Mouse (Mus musculus): ENCODE measurements around the gene Arhgap10. TPM values are rescaled to one million over a fixed set of nuclear protein-coding genes. Genes with fewer than 3 reads are reported as not detected.

The Arhgap10 gene
- total and polyA plus RNA-seq, 2 experiments from 2014 or later: 23.6 to 33.3 TPM

DNA sequence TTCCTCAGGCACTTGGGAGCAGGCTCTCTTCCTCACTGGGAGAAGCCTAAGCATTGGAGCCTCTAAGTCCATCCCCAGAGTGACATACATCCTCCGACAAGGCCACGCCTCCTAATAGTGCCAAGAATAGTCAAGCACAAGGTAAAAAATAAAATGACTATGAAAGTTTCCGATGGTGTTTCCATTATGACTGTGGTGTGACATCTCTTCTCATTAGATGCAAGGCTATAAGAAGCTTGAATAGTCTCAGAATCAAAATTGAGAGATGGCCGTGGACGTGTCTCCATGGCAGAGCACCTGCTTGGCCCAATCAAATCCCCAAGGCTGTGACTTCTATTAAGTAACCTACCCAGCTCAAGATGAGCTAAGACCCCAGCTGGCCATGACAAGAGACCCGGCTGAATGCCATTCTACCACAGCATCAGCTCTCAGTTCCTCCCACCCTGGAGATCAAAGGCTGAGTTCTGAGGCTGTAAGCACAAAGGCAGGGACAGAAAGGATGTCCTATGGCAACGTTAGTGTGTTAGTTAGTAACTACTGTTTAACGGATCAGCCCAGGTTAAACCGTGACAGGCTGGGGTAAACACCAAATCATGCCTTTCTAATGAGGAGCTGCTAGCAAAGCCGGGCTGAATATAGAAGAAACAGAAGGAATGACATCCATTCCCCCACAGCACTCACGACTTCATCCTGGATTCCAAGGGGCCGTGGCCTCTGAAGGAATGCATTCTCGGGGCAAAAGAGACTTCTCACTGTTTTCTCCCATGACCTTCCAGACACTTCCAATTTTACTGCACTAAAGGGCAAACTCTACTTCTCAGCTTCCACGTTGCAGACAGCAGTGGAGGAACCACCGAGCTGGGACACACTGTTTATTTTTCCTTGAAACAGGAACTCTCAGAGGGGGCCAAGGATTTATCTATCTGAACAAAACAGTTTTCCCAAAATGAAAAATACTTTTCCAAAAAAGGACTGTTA, 81.5 kb downstream of the Arhgap10 start:
- no peak overlapping the region for H3K4me3 ChIP-seq (ENCODE audit: low read depth, low read length)
- no peak overlapping the region for H3K27ac ChIP-seq (ENCODE audit: low read depth)
- DNase-seq (ENCODE audit: low spot score): no peak
- H3K4me1 ChIP-seq (ENCODE audit: control insufficient read depth, insufficient read depth): peaks cover 40% of the 10 kb centered on the region
- 56% methylated on average over 15 of the region's 15 CpGs for WGBS
- TF ChIP-seq EP300 (IDR thresholded peaks at IDR 0.05; ENCODE audit: low read depth): no peak
- no peak for TF ChIP-seq CTCF (IDR thresholded peaks at IDR 0.05; ENCODE audit: low read depth)
- H3K9me3 ChIP-seq (replicated peaks; ENCODE audit: control insufficient read depth, low read length): no peaks in the 10 kb centered on the region
- no peak overlapping the region for H3K9ac ChIP-seq (replicated peaks; ENCODE audit: low read depth, low read length)
- no peak for ATAC-seq (ENCODE audit: insufficient read depth, low read depth)
- no peaks in the 10 kb centered on the region for H3K27me3 ChIP-seq (ENCODE audit: control insufficient read depth, insufficient read depth, low read length)
- 0 out of 2 replicates have a peak, but pooled peaks cover 1% of the 10 kb centered on the region for H3K36me3 ChIP-seq (replicated peaks; ENCODE audit: control insufficient read depth, insufficient read depth, low read length)
- no peak overlapping the region for H3K4me2 ChIP-seq (ENCODE audit: low read depth, low read length)

DNA sequence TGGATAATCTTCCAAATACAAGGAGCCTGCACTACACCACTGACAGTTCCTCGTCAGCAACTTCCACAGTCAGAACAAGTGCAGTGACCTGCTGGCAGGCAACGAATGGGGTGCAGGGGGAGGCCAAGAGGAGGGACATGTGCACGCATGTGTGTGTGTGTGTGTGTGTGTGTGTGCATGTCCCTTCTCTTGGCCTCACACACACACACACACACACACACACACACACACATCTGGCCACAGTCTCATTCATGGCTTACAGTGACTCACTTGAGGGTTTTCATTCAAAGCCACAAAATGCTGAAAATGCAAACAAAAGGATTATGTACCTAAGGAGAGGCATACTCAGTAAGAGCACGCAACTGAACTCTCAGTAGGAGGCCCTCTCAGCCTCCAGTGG, 84.5 kb downstream of the Arhgap10 start:
- ATAC-seq (ENCODE audit: insufficient read depth, low read depth) (no peak), DNase-seq (ENCODE audit: low spot score) (no peak)
- H3K36me3 ChIP-seq (replicated peaks; ENCODE audit: control insufficient read depth, insufficient read depth, low read length): peaks cover 5% of the 10 kb centered on the region; the same call in 1 of the 2 replicates
- no peak overlapping the region for H3K4me2 ChIP-seq (ENCODE audit: low read depth, low read length)
- TF ChIP-seq EP300 (IDR thresholded peaks at IDR 0.05; ENCODE audit: low read depth): no peak
- TF ChIP-seq CTCF (IDR thresholded peaks at IDR 0.05; ENCODE audit: low read depth): no peak
- no peak overlapping the region for H3K9ac ChIP-seq (replicated peaks; ENCODE audit: low read depth, low read length)
- WGBS: 57% methylated on average over 4 of the region's 4 CpGs
- peaks cover 27% of the 10 kb centered on the region for H3K4me1 ChIP-seq (ENCODE audit: control insufficient read depth, insufficient read depth)
- H3K27ac ChIP-seq (ENCODE audit: low read depth): no peak overlapping the region
- H3K4me3 ChIP-seq (ENCODE audit: low read depth, low read length): no peak overlapping the region
- no peaks in the 10 kb centered on the region for H3K27me3 ChIP-seq (ENCODE audit: control insufficient read depth, insufficient read depth, low read length)
- H3K9me3 ChIP-seq (replicated peaks; ENCODE audit: control insufficient read depth, low read length): no peaks in the 10 kb centered on the region

DNA sequence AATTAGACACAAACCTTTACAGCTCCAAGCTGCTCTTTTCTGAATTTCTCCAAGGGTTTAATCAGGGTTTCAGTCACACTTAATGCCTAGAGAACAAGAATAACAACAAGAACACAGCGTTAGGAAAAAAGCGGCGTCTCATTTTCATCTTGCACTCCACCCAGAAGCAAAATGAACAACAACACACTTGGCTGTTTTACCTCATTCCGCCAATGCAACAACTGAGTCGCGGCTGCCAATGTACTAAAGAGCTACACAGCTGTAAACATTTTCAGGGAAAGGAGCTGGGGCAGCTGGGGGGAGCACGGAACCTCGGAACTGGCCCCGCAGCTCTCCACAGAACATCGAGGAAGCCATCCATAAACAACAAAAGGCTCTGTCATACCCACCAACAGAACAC, 85.0 kb downstream of the Arhgap10 start:
- H3K9me3 ChIP-seq (replicated peaks; ENCODE audit: control insufficient read depth, low read length): no peaks in the 10 kb centered on the region
- H3K36me3 ChIP-seq (replicated peaks; ENCODE audit: control insufficient read depth, insufficient read depth, low read length): peaks cover 5% of the 10 kb centered on the region; the same call in 1 of the 2 replicates
- H3K9ac ChIP-seq (replicated peaks; ENCODE audit: low read depth, low read length): no peak overlapping the region
- ATAC-seq (ENCODE audit: insufficient read depth, low read depth) (no peak), DNase-seq (ENCODE audit: low spot score) (no peak)
- H3K4me2 ChIP-seq (ENCODE audit: low read depth, low read length): no peak overlapping the region
- H3K4me1 ChIP-seq (ENCODE audit: control insufficient read depth, insufficient read depth): peaks cover 22% of the 10 kb centered on the region
- H3K4me3 ChIP-seq (ENCODE audit: low read depth, low read length): no peak overlapping the region
- 79% methylated on average over 10 of the region's 10 CpGs for WGBS
- no peak overlapping the region; the same call in 1 of the 2 replicates for H3K27ac ChIP-seq (ENCODE audit: low read depth)
- no peaks in the 10 kb centered on the region for H3K27me3 ChIP-seq (ENCODE audit: control insufficient read depth, insufficient read depth, low read length)
- no peak for TF ChIP-seq CTCF (IDR thresholded peaks at IDR 0.05; ENCODE audit: low read depth)
- TF ChIP-seq EP300 (IDR thresholded peaks at IDR 0.05; ENCODE audit: low read depth): no peak

DNA sequence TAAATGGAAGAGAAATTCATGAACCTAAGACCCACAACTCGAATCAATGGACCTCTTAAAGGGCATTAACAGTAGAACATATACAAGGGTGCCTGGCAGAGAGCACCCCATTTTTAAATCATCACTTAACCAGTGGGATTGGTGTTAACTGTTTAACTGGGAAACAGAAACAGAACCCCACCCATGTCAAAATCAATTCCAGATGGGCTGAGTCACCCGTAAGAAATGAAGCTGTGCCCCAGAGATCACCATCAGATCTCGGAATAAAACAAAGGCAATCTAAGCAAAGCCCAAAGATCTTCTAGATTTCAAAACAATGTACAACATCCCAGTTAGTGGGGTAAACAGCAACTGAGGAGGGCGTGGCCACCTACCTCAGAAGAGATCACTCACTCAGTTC, 89.3 kb downstream of the Arhgap10 start:
- WGBS: 82% methylated on average over 4 of the region's 4 CpGs
- no peak for TF ChIP-seq EP300 (IDR thresholded peaks at IDR 0.05; ENCODE audit: low read depth)
- no peak for TF ChIP-seq CTCF (IDR thresholded peaks at IDR 0.05; ENCODE audit: low read depth)
- ATAC-seq (ENCODE audit: insufficient read depth, low read depth) (no peak), DNase-seq (ENCODE audit: low spot score) (no peak)
- H3K27me3 ChIP-seq (ENCODE audit: control insufficient read depth, insufficient read depth, low read length): no peaks in the 10 kb centered on the region
- H3K27ac ChIP-seq (ENCODE audit: low read depth): no peak overlapping the region
- H3K36me3 ChIP-seq (replicated peaks; ENCODE audit: control insufficient read depth, insufficient read depth, low read length): peaks cover 20% of the 10 kb centered on the region
- no peak overlapping the region for H3K4me2 ChIP-seq (ENCODE audit: low read depth, low read length)
- no peak overlapping the region for H3K9ac ChIP-seq (replicated peaks; ENCODE audit: low read depth, low read length)
- H3K9me3 ChIP-seq (replicated peaks; ENCODE audit: control insufficient read depth, low read length): no peaks in the 10 kb centered on the region
- H3K4me1 ChIP-seq (ENCODE audit: control insufficient read depth, insufficient read depth): peaks cover 8% of the 10 kb centered on the region; the same call in 1 of the 2 replicates
- no peak overlapping the region for H3K4me3 ChIP-seq (ENCODE audit: low read depth, low read length)

DNA sequence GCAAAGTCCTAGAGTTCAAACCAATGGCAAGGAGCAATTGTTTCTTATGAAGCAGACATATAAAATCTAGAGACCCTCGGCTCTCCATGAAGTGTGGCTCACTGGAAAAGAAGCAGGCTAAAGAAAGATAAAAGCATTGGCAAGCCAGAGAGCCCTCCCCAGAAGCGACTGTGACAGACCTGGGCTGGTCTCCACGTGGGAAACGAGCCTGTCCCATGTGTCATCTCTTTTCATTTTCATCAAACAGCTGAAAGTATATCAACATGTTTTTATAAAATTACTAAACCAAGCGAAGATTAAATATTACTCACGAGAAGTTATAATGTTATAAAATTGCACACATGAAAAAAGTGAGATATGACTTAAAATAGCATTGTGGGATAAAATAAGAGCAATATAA, 89.7 kb downstream of the Arhgap10 start:
- TF ChIP-seq EP300 (IDR thresholded peaks at IDR 0.05; ENCODE audit: low read depth) (no peak), CTCF (IDR thresholded peaks at IDR 0.05; ENCODE audit: low read depth) (no peak)
- H3K4me1 ChIP-seq (ENCODE audit: control insufficient read depth, insufficient read depth): peaks cover 5% of the 10 kb centered on the region; the same call in 1 of the 2 replicates
- no peaks in the 10 kb centered on the region for H3K9me3 ChIP-seq (replicated peaks; ENCODE audit: control insufficient read depth, low read length)
- no peaks in the 10 kb centered on the region for H3K27me3 ChIP-seq (ENCODE audit: control insufficient read depth, insufficient read depth, low read length)
- H3K4me2 ChIP-seq (ENCODE audit: low read depth, low read length): no peak overlapping the region
- no peak overlapping the region for H3K27ac ChIP-seq (ENCODE audit: low read depth)
- H3K4me3 ChIP-seq (ENCODE audit: low read depth, low read length): no peak overlapping the region
- WGBS: 59% methylated on average over 6 of the region's 6 CpGs
- DNase-seq (ENCODE audit: low spot score): no peak
- ATAC-seq (ENCODE audit: insufficient read depth, low read depth): no peak
- peaks cover 20% of the 10 kb centered on the region for H3K36me3 ChIP-seq (replicated peaks; ENCODE audit: control insufficient read depth, insufficient read depth, low read length)
- no peak overlapping the region for H3K9ac ChIP-seq (replicated peaks; ENCODE audit: low read depth, low read length)

Measured in heart, postnatal 0 days (tissue).